Mouse (Mus musculus) gastrocnemius, postnatal 4 days (tissue): ENCODE data around the gene Klhdc7b. TPM values are rescaled to one million over a fixed set of nuclear protein-coding genes. Genes with fewer than 3 reads are reported as not detected.

Experiments
- DNase-seq, 2 experiments: peaks; one replicate each; pipeline ENCODE4 v3.0.0; 2021 to 2022; ENCODE audit warnings: low spot score in 2 of 2, mixed read lengths in 2 of 2
- long read RNA-seq, 2 experiments: library from polyadenylated mRNA; stranded (forward); transcript quantifications; one replicate each; pipeline ENCODE4 v2.0.0; 2021
- total RNA-seq, 2 experiments: library from RNA; stranded (reverse); gene quantifications; 2 replicates each; pipeline ENCODE4 v1.2.3; 2021

The Klhdc7b gene
- not detected for total RNA-seq
- long read RNA-seq, experiment 1, result 0 reads
- long read RNA-seq, experiment 2, result 0 reads

DNA sequence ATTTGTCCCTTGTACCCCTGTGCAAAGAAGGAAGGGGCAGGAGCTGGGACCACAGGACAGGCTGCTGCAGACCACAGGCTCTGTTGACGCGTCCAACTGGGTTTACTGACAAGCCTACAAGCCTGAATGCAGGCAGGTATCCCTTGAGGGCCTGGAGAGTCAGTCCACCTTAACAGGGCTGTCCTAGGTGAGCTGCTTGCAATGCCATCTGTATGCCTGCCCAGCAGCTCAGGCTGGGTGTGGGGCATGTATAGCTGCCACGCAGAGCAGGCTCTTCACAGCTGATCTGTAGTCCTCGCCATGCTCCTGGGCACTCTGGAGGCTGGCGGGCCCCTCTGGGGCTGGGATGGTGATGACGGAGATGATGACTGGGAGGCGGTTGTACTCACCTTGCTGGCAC, at the start of gene Klhdc7b:
Klhdc7b (plus strand) TSS at position 301 of the 400 bp plus-strand sequence.
- DNase-seq, result no peak

DNA sequence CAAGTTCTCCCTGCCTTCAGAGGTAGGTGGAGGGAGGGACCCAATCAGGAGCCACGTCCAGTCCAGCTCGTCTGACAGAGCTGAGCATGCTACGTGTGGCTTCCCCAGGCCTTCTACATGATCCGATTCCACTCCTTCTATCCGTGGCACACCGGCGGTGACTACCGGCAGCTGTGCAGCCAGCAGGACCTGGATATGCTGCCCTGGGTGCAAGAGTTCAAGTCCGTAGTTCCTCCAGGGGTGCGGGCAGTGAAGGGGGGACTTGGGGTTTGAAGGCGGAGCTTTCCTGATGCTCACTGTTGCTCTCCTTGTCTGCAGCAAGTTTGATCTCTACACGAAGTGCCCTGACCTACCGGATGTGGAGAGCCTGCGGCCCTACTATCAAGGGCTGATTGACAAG, 48.3 kb upstream of the Klhdc7b start:
- no peak for DNase-seq

DNA sequence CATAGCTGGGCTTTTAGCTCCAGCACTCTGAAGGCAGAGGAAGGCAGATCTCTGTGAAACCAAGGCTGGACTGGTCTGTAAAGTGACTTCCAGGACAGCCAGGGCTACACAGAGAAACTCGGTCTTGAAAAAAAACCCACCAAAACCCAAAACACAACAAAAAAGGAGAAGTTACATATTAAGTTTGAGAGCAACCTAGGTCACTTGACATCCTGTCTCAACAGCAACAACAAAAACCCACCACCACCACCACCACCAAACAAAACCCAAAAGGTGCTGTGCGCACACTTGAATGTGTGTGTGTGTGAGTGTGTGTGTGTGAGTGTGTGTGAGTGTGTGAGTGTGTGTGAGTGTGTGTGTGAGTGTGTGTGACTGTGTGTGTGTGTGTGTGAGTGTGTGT, 45.0 kb upstream of the Klhdc7b start:
- DNase-seq, result no peak

- no peak for DNase-seq
These were observed 44.6 kb upstream of the Klhdc7b start for GRCm38 (mm10) chr15:89340136-89340535.

- no peak for DNase-seq
These were observed 43.0 kb upstream of the Klhdc7b start for GRCm38 (mm10) chr15:89341678-89342077.

- DNase-seq, result no peak
These were observed 41.4 kb upstream of the Klhdc7b start for GRCm38 (mm10) chr15:89343325-89343724.

DNA sequence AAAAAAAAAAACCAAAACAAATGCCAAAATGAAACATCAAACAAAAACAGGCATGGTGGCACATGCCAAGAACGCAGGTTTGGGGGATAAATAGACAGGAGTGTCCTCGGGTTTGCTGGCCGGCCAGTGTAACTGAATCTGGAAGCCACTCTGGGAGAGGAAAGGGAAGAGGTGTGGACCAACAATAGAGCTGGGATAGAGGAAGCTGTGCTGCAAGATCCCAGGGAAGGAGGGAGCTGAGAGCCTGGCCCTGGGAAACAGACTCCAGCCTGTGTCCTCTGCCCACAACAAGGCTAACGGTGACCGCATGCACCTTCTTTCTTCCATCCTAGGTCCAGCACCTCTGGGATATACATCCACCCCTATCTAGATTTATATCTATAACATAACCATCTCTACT, 34.3 kb upstream of the Klhdc7b start:
- no peak for DNase-seq

GRCm38 (mm10) chr15:89351302-89351701, 33.4 kb upstream of the Klhdc7b start:
- DNase-seq, result no peak

GRCm38 (mm10) chr15:89352054-89352453, 32.7 kb upstream of the Klhdc7b start:
- no peak for DNase-seq

- no peak for DNase-seq
These were observed 31.9 kb upstream of the Klhdc7b start for GRCm38 (mm10) chr15:89352795-89353194.

- no peak for DNase-seq
These were observed 30.9 kb upstream of the Klhdc7b start for GRCm38 (mm10) chr15:89353837-89354236.

DNA sequence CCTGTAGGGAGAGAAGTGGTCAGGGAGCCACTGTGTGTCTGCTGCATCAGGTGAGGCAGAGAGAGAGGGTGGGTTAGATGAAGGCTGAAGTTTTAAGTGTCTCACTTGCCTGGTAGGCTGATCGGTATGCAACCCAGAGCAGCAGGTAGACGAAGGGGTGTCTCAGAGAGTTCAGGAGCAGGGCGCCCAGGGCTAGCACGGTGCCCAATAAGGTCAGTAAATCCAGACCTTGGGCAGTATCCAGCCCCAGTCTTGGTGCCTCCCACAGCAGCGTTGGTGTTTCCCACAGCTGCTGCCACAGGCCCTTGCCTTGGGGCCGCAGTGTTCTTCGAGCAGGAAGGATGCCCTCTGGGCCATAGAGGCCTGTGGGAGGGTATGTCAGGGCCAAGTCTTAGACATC, 30.3 kb upstream of the Klhdc7b start:
- DNase-seq, result no peak

DNA sequence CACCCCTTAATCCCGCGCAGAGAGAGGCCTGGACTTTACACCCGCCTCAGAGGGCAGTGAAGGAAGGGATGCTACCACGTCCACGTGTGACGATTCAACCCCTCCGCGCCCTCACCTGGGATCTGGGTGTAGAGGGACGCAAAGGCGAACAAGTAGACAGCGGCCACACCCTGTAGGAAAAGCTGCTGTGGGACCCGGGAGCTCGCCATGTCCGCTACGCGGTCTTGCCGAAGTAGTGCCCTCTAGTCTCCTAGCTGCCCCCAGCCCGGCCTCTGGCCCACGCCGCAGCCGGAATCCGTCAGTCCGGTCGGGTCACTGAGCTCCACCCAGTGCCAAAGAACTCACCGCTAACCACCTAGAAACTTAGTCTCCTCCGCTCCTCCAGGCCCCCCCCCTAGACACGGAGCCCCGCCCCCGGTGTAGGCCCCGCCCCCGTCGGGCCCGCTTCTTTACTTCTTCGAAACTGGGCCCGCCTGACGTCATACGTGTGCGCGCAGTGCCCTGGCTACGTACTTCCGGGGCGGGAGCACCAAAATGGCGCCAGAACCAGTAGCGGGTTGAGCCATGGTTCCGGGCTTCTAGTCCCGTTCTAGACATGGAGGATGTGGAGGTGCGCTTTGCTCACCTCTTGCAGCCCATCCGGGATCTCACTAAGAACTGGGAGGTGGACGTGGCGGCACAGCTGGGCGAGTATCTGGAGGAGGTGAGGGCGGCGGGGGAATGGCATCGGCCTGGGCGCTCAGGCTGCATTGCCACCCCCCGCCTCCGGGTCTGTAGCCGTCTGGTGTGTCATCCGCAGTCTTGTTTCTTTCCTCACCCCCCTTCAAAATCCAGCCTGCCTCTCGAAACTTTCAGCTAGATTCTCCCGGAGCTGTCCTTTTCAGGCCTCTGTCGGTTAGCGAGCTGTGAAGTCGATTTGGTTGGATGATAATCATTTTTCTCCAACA, 29.2 kb upstream of the Klhdc7b start, which contains the start of the genes Lmf2 and Ncaph2:
Lmf2 (minus strand) TSS at position 419 of the 947 bp plus-strand sequence.
Ncaph2 (plus strand) TSS at position 479 of the 947 bp plus-strand sequence.
- DNase-seq, result peak; percentile 92 to 97

GRCm38 (mm10) chr15:89356372-89356771, 28.3 kb upstream of the Klhdc7b start:
- peak; percentile 61 to 85 for DNase-seq

DNA sequence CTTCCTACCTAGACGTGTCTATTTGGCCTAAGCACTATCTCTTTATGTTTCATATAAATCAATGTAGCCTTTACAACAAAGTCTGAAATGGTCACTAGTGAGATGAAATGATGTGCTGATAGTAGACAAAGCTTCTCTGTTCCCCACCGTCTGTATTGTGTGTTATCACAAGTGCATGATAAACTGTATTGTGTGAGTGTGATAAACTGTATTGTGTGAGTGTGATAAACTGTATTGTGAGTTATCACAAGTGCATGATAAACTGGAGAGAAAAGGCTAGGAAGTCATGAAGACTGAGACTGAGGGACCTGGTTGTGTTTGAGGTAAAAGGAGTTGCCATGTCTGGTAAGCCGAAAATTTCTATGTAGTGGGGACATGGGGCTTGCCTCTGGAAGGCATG, 25.9 kb upstream of the Klhdc7b start:
- no peak for DNase-seq

DNA sequence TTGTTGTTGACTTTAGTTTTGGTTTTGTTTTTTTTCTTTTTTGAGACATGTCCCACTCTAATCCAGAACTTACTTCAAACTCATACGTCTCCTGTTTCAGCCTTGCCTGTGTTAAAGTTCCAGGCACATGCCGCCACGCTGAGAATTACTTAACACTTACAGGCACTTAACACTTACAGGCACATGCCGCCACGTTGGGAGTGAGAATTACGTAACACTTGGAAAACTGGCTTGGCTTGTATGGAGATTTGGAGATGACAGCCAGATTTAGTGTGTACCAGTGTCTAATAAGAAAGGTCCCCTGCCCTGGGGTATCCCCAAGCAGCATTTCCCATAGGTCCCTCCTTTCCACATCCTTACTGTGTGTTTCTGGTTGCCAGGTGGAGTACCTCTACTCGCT, 21.7 kb upstream of the Klhdc7b start:
- no peak for DNase-seq

GRCm38 (mm10) chr15:89365141-89365551, 19.6 kb upstream of the Klhdc7b start:
- DNase-seq, result no peak

DNA sequence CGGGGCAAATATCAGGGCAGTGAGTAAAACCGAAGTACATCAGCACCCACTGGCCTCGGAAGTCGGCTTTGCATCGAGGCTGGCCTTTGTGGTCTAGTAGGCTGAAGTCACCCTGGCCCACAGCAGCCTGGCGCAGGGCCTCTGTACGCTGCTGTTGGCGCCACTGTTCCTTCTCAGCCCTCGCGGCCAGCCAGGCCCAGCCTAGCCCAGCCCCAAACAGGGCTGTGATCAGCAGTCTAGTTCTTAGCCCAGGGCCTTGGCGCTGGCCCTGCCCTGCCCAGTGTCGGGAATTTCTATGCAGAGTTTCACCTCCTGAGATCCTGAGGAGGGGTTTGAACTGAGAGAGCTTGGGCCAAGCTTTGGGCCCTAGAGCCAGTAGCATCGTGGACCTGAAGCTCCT, 12.6 kb upstream of the Klhdc7b start:
- no peak for DNase-seq

DNA sequence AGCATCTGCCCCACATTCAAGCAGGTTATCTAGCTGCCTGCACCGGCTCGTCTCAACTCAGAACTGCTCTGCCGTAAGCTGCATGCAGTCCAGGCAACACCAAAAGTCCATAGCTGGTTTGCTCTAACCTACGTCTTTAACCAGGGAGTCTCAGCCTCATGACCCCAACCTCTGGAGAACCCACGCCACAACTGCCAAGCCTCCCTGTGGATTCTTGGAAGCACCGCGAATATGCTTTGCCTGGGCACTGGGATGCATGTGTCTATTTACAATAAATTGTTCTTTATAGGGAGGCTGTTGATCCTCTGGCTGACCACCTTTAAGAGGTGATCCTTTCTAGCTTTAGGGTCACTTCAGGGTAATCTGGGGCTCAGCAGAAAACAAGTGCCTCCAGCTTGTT, 12.2 kb upstream of the Klhdc7b start:
- DNase-seq, result no peak

DNA sequence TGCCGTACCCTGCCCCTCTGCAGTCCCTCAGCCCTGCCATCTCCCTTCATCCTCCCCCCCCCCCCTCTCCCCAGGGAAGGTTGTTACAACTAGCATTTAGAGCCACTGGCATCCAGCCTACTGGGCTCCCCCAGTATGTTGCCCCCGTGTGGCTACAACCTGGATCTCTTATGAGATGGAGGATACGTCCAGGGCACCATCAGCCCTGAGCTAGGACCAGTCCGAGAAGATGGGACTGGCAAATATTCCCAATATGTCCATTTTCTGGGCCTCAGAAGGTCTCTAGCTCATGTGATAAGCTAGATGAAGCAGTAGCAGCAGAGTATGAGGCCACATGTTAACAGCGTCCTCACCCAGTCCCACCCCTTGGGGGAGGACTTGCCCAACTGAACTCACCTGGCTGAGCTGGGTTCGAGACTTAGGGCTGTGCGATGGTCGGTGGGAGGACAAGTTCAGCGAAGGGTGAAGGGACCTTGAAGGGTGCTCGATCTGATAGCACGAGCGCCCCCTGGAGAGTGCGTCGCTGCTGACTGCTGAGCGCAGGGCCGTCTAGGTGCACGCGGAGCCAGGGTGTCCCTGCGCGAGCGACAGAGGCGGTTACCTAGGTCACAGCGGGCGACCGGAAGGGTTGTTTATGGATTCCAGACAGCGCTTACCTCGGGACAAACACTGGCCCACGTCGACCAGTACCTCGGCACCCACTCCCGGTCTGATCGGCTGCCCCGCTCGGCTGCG, 11.5 kb upstream of the Klhdc7b start:
- peak; percentile 76 to 86 for DNase-seq

GRCm38 (mm10) chr15:89373762-89374248, 10.9 kb upstream of the Klhdc7b start, which contains the start of gene Sco2:
TSS of gene Sco2 (minus strand) at chr15:89373846.
- peak; percentile 93 to 95 for DNase-seq

DNA sequence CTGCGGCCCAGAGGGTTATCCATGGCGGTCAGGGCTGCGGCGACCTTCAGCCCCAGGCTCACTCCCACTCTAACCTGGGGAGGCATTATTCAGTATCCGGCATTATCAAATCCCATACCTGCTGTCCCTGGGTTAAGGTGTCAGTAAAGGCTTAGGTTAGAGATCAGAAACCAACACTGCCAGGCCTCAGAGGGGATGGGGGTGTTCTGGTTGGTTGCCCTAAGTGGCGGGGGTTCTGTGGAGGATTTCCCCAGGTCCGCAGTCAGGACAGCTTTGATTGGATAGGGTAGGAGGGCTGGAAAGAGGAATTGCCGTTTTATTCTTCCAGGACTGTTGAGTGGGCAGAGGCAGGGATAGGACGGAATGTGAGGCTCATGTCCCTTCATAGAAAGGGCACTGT, 10.4 kb upstream of the Klhdc7b start:
- DNase-seq, result no peak
